Mouse (Mus musculus) spleen, postnatal 10 days (tissue): ENCODE measurements around the gene Slc16a11.
A peak's percentile ranks its signal among the peaks of the same experiment; 100 is the strongest.

Experiments
- DNase-seq, 2 experiments: peaks; one replicate each; pipeline ENCODE4 v3.0.0; 2021 to 2022; ENCODE audit warnings: low spot score in 2 of 2

Slc16a11 gene

DNA sequence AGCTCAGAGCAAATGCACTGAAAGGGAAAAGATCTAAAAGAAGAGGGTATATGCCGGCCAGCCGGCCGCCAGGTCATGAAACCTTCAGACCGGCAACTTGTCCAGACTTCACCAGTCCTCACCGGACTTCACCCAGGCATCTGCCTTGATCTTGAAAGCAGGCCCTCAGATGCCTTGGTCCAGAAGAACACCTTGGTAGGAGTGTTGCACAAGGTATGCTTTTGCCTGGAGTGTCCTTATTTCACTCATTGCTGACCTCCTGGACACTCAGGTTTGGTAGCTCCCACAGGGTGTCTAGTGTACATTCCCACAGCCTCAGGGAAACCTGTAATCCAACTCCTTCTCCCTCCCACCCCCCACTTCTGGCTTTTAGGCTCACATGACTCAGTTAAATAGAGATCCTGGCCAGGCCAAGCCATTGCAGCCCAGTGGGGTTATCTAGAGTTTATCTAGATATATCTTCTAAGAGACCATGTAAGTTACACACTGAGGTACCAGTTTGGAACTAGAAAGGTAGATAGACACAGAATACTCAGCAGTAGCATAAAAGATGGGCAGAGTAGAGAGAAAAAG is 12.4 kb upstream of the Slc16a11 start:
- DNase-seq = no peak

DNA sequence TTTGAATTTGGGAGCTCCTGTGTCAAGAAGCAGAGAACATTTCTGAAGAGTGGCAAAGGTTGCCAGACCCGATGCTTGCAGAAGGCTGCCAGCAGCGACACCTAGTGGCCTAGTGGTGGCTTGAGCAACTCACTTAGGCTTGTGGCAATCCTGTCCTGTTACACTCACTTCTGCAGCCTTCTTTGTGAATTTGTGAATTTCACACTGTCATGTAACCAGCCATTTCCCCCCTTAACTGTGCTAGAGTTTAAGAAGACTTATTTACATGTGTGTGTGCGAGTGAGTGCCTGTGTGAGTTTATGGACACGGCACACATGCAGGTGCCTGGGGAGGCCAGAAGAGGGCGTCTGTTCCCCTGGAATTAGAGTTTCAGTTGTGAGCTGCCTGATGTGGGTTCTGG is 10.9 kb upstream of the Slc16a11 start:
- peak; percentile 69 to 89 for DNase-seq

- DNase-seq = no peak
Observed at GRCm38 (mm10) chr11:70206801-70207200, 5.8 kb upstream of the Slc16a11 start.

DNA sequence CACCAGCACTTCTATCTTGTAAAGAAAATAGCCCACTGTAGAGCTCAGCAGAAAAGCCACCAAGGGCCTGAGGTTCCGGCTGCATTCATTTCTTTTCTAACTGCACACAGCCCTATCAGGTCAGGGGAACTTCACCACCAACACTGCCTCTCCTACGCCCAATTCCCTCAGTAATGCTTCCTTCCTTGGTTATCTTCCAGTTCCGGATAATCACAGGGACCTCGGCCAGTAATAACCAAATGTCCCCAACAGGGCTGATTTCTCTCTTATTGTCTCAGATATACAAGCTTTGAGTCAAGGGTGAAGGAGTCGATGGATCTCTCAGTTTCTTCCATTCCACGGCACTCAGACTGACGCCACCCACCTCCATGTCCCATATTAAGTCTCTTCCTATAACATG is 5.3 kb upstream of the Slc16a11 start:
- DNase-seq = no peak

- no peak for DNase-seq
Observed at GRCm38 (mm10) chr11:70208778-70209388, 3.7 kb upstream of the Slc16a11 start.

- DNase-seq = no peak
Observed at GRCm38 (mm10) chr11:70210681-70211080, 1.9 kb upstream of the Slc16a11 start.

GRCm38 (mm10) chr11:70211972-70212371 is 580 bp upstream of the Slc16a11 start:
- DNase-seq = no peak

GRCm38 (mm10) chr11:70212896-70213295 is 344 bp downstream of the Slc16a11 start:
- DNase-seq = peak in 1 of 2 experiments; percentile 70

DNA sequence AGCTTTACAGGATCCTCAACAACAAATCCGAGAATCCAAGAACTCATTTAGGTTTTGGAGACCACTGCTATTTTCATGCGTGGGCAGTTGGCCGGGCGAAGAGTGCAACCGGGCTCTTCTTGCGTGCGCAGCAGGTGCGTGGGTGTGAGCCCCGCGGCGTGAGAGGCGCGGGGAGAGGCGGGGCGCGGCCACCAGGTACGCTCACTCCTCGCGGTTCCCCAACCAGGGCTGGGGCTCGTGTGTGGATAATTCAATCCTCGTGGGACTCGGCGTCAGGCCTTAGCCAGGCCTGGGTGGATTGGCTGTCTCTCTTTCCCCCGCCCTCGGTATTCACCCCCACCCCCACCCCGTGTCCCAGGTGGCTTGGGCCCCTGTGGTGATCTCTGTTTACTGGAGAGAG is 1.2 kb downstream of the Slc16a11 start:
- DNase-seq = no peak

DNA sequence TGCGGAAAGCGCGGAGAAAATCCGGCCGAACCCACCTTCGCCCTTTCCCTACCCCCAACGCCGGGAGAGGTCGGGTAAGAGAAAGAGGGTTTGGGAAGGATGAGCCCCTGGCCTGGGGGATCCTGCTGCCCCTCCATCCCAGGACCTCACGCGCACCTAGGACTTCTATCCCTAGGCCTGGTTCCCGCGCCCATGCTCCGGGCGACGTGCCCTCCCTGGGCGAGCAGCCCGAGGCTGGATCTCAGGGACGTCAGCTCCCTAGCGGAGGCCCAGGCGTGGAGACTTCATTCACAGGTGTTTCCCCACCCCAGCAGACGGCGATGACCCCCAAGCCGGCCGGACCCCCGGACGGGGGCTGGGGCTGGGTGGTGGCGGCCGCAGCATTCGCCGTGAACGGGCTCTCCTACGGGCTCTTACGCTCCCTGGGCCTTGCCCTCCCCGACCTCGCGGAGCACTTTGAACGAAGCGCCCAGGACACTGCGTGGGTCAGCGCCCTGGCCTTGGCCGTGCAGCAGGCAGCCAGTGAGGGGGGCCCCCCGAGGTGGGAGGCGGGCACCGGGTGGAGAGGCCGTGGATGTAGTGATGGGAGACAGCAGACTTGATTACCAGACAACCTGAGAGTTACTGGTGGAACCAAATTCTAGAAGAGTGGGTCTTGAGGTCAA is 1.8 kb downstream of the Slc16a11 start:
- DNase-seq = no peak

DNA sequence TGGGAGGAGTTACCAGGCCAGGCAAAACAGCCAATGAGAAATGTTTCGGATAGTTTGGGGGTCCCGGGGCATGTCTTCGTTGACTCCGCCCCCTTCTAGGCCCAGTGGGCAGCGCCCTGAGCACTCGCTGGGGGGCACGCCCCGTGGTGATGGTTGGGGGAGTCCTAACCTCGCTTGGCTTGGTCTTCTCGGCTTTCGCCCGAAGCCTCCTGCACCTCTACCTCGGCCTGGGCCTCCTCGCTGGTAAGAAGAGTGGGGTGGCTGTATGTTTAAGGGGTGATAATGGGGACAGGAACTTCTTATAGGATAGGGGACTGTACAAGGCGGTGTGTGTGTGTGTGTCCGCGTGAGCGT is 2.3 kb downstream of the Slc16a11 start:
- no peak for DNase-seq

DNA sequence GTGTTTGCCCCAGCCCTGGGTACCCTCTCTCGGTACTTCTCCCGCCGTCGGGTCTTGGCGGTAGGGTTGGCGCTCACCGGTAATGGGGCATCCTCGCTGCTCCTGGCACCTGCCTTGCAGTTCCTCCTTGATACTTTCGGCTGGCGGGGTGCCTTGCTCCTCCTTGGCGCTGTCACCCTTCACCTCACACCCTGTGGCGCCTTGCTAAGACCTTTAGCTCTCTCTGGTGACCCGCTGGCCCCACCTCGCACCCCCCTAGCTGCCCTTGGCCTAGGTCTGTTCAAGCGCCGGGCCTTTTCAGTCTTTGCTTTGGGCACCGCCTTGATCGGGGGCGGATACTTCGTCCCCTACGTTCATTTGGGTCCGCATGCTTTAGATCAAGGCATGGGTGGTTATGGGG is 2.7 kb downstream of the Slc16a11 start:
- no peak for DNase-seq

- DNase-seq = no peak
Observed at GRCm38 (mm10) chr11:70216103-70216502, 3.6 kb downstream of the Slc16a11 start.

GRCm38 (mm10) chr11:70218039-70218438 is 5.5 kb downstream of the Slc16a11 start:
- DNase-seq = no peak

DNA sequence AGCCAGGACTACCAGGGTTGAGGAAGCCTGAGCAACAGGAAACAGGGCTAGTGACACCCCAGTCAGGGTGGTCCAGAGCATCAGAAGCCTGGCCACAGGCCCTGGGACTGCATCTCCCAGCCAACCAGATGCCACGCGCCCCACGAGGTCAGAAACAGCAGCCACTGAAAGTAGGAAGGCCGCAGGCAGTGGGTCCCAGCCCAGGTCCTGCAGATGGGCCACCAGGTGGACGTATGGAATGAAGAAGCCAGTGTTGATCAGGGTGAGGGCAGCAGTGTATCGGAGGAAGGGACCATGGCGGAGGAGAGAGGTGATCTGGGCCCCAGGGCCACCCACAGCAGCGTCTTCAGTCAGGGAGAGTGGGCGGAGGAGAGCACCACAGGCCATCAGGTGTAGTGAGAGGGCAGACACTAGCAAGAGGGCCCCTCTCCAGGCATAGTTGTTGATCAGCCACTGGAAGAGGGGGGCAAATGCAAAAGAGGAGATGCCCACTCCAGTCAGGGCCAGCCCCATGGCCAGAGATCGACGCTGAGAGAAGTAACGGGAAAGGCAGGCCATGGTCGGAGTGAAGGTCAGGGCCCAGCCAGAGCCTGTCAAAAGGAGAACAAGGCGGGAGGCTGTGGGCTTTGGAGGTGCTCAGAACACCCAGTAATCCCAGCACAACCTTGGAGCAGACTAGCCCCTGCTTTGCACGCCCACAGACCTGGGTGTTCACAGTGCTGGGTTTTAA is 6.4 kb downstream of the Slc16a11 start:
- no peak for DNase-seq

DNA sequence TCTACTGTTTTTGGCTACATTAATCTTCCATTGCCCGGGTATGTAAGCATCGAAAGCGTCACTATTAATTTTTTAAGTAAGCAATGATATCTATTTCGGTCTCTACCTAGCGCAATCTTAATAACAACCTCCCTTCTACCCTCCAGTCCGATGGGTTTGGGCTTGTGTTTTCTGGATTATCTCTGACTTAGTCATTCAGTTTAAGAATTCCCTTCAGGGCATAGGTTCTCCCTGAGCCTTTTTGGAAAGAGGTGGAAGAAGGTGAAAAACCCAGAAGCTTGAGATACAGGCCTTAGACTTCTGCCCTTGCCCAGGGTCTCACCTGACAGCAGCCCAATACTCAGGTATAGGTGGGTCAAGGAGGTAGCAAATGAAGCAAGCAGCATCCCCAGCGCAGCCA is 7.3 kb downstream of the Slc16a11 start:
- no peak for DNase-seq

- DNase-seq = no peak
Observed at GRCm38 (mm10) chr11:70220323-70220722, 7.8 kb downstream of the Slc16a11 start.

GRCm38 (mm10) chr11:70220731-70221602 is 8.4 kb downstream of the Slc16a11 start, which contains the start of gene Slc16a13:
Gene Slc16a13 (minus strand): TSS chr11:70221064.
- peak; percentile 80 to 93 for DNase-seq

DNA sequence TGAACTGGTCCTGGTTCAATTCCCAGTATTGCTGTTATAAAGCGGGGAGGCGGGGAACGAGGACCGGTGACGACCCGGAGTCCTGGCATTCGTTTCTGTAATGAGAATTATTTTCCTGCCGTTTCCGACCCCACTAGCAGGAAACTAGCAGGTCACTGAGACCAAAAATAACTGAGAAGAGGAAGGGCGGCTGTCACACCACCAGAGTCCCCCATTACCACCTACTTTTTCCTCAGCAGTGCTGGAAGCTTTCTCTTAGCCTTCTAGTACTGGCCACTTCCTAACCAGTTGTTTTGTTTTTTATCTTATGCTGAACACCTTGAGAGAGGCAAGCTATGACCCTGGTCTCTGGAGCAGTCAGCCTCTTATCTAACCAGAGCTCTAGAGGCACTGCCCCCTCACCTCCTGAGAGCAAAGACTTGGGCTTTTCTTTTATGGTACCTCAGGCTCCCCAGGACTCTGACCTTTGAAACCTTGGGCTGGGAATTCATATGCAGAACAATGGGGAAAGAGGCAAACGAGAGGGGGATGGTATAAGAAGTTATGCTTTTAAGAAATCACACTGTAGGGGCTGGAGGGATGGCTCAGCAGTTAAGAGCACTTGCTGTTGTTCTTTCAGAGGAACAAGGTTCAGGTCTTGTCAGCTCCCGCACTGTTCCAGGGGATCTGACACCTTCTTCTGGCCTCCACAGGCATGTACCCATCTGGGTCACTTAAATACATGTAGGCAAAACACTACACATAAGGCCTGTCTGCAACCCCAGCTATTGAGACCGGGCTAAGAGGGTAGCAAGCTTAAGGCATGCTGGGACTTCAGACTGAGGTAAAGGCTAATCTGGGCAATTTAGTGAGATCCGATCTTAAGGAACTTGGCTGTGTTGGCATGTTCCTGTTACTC is 9.3 kb downstream of the Slc16a11 start:
- peak; percentile 47 to 59 for DNase-seq

DNA sequence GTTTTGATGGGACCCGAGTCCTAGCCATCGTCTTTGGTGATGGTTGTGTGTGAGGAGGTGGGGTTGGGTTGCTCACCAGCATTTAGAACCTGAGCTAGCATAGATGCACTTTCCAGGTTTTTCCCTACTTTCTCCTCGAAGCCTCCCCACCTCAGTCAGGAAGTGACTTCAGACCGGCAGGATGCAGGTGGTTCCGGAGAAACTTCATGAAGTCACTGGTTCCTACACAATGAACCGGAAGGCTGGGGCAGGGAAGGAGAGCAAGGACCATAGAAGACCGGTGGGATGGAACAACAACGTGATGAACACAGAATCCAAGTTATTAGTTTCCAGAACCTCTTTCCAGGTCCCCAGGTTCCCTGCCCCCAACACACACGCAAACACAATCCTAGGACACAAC is 11.2 kb downstream of the Slc16a11 start:
- no peak for DNase-seq
